Mouse (Mus musculus) cerebellum, adult 9-10 months (tissue): ENCODE results near the gene Ovol1.

Experiments
- DNase-seq: peaks from one replicate; pipeline ENCODE4 v3.0.0; 2022

Gene Ovol1

GRCm38 (mm10) chr19:5516906-5517505 lies 43.4 kb downstream of the Ovol1 start:
- DNase-seq: no peak

GRCm38 (mm10) chr19:5515840-5516777 lies 44.3 kb downstream of the Ovol1 start:
- DNase-seq: no peak

GRCm38 (mm10) chr19:5513005-5513349 lies 47.5 kb downstream of the Ovol1 start:
- DNase-seq: no peak

- no peak for DNase-seq
Measured at GRCm38 (mm10) chr19:5512091-5513004, 48.1 kb downstream of the Ovol1 start.

- no peak for DNase-seq
Measured at GRCm38 (mm10) chr19:5511074-5511632, 49.3 kb downstream of the Ovol1 start.

- DNase-seq: peak; percentile 100
Measured at GRCm38 (mm10) chr19:5510031-5511026, 50.1 kb downstream of the Ovol1 start, which contains the start of gene Snx32. Gene Snx32 (minus strand): TSS chr19:5510538.

- no peak for DNase-seq
Measured at GRCm38 (mm10) chr19:5503687-5504086, 56.8 kb downstream of the Ovol1 start, which contains the start of gene 1700020D05Rik. Gene 1700020D05Rik (minus strand): TSS chr19:5503787.

GRCm38 (mm10) chr19:5500330-5500875 lies 60.0 kb downstream of the Ovol1 start:
- DNase-seq: no peak
